Mouse (Mus musculus) yolk sac, embryonic 10.5 days (tissue): ENCODE measurements around the gene Samd8.

Experiments
- DNase-seq: peaks from one replicate; pipeline ENCODE4 v3.0.0-alpha.2; 2017; ENCODE audit warnings: low spot score

Gene Samd8

DNA sequence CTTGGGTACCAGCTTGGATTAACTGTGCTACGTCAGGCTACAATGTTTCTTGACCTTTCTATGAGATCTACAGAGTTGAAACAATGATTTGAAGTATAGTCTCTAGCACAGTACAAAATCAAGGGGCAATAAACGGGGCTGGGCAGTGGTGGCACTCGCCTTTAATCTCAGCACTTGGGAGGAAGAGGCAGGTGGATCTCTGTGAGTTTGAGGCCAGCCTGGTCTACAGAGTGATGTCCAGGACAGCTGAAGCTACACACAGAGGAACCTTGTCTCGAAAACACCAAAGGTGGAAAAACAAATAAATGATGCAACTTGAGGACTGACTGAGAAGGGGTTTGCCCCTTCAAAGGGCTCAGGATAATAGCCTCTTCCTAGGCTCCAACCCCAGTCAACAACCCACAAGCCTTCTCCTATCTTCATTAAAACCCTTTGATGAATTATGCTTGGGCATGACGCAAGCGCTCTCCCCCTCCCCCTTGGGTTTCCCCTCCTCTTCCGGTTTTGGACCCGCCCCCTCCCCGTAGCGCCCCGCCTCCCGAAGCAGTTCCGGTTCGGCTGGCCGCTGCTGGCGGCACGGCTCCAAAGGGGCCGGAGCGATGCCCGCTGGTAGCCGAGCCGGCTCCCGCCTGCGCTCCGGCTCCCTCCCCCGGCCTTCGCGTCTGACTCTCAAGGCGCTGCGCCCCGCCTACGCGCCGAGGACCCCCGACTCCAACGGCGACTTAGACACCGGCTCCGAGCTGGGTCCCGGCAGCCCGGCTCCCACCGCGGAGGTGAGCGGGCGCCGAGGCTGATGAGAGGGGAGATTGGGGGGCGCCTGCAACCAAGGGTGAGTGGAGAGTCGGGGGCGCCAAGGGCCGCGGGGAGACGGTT lies at the start of gene Samd8:
TSS of gene Samd8 (plus strand) at position 524 of the 873 bp plus-strand sequence.
- peak; percentile 89 for DNase-seq

DNA sequence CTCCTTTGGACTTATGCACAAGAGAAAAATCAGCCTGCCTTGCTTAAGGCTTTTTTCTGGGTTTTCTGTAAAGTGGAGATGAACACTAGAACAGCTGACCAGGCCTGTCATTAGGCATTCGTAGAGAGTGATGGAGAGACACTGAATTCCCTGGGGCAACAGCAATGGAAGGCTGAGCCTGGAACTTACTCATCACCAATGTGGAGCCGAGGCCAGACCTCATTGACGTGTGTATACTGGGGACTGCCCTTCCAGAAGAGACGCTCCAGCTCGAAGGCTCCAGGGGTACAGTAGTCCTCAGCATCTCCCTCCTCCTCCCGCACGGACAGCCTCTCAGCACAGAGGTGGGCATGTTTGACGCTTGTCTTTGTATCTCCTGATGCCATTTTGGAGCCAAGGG lies 47.6 kb upstream of the Samd8 start:
- DNase-seq, result no peak

DNA sequence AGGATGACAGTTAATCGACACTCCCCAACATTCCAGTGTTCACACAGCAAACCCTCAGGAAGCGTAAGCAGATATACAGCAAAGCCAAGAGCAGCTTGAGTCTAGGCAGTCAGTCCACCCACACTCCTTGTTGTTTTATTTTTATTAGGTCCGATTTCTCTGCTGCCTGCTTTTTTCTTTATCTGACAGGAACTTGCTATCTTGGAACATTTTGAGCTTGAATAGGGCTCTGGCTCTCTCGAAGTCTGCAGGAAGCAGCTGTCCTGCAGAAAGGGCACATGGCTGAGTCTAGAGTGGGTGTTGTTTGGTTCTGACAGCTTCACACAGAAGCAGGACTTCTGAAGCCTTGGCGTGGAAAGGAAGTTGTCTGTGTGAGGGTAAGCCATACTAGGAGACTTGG lies 47.1 kb upstream of the Samd8 start:
- no peak for DNase-seq

DNA sequence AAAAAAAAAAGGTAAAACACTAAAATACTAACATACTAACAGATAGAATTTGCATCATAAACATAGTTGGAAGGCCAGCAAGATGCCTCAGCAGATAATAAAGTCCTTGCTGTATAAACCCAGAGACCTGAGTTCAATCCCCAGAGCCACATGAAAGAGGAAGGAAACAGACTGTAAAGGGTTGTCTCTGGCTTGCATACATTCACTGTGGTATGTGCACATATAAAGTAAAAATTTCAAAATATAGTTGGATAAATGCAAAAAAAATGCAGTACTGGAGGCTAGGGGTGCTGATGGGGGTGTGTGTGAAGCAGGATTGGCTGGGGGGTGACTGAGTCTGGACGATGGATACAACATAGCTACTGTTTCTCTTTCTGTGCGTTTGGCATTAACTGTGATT lies 44.9 kb upstream of the Samd8 start:
- no peak for DNase-seq

DNA sequence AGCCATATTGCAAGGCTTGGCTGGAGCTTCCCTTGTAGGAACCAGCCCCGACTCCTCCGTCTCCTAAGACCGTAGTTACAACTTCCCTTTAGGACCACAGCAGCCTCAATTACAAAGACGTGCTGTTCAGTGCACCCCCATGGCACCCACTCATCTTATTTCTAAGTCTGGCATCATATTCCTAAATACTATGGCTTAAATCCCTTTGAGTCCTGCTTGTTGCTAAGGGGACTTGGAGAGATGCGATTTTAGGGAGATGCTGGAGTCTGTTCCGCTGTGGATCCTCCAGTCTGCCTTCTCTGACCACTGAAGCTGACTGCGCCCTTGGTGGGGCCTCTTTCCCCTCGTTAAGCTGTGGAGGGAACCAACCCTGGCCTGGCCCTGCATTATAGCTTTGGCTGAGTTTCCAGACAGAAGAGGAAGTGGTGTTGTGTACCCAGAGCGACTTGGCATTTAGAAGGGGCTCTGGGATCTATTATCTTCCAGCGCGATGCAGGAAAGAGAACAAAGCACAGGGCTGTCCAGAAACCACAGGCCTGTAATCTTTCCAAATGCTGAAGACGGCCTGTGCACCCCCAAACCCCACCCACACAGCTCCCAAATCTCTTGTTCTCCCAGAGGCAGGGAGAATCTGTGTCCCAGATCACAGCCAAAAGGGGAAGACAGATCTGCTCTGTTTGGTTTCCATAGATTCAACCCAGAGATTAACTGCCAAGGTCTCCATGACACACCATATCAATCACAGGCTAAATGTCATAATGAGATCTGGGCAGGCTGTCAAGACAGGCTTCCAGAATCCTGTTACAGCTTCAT lies 43.4 kb upstream of the Samd8 start:
- no peak for DNase-seq

DNA sequence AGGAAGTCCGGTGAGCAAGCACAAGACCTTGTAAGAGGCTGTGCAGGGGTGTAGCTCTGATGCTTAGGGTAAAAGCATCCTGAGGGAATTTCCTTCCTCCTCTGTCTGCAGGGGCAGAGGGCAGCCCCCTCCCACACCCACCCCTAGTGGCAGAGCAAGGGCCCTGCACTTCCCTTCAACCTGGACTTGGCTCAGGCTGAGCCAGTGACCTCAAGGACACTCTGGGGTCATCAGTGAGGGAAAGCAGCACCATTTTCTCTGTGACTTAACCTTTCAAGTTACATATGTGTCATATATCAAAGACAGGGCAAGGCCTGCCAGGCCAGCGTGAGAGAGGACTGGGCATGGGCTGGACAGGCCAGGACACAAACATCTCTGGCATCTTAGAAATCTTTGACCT lies 40.8 kb upstream of the Samd8 start:
- DNase-seq, result no peak

DNA sequence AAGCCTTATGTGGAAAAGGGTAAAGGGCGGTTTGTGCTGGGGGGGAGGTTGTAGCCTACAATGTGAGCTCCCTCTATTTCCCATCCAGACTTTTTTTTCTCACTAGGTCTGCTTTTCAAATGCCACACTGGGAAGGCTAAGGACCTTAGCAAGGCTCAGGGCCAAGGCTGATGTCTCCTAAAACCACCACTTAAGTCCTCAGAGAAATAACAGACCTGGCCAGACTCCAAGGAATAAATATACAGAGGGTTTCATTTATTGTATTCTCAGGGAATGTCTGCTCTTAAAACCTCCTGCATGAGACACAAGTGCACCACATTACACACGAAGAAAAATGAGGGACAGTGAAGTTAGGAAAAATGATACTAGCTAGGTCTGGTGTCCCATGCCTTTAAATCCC lies 39.1 kb upstream of the Samd8 start:
- DNase-seq, result no peak

DNA sequence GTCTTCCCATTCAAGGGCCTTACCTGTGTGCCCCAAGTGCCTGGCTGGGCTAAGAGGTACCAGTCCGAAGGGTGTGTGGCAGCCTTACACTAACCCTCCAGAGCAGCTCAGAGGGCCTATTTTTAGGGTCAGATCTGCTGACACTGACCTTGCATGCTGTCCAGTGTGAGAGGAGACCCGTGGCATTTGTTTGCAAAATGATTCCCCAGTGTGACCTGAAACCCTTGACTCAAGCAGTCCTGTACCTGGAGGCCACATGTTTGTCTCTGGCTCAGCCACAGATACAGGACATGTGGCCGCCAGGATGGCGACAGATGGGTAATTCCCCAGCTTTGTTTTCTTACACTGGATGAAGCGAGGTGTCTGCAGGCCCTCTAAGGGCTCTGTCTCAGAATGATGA lies 35.8 kb upstream of the Samd8 start, which contains the start of gene Dupd1:
TSS of gene Dupd1 (minus strand) at position 91 of the 400 bp plus-strand sequence.
- no peak for DNase-seq

DNA sequence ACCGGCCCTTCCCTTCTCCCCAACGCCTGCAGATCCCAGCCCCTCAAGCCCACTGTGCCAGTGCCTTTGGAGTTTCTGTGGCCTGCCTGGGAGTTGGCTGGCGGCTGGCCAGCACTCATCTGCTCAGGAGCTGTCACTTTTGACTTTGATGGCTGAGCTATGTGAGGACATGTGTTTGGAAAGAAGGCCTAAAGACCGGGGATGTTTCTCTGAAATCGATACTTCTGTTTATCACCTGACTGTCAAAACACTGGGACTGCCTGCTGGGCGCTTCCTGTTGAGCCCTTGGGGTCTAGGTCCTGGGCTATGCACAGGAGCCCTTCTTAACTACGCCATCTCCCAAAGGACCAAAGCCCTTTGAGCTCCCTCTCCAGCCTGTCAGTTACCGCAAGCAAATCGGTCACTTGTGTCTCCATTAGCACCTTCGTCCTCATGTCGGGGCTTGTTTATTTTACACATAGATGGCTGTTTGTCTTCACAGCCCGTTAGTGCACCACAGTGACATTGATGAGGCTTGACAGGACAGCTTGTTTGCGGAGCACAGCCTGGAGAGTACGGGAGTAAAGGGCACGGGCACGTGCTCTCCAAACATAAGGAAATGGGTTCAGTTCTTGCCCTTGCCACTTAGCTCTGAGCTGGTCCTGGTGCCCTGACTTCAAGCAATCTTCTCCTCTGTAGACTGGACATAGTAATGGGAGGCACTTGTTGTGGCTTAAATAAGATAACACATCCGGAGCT lies 30.5 kb upstream of the Samd8 start:
- DNase-seq, result peak; percentile 41

DNA sequence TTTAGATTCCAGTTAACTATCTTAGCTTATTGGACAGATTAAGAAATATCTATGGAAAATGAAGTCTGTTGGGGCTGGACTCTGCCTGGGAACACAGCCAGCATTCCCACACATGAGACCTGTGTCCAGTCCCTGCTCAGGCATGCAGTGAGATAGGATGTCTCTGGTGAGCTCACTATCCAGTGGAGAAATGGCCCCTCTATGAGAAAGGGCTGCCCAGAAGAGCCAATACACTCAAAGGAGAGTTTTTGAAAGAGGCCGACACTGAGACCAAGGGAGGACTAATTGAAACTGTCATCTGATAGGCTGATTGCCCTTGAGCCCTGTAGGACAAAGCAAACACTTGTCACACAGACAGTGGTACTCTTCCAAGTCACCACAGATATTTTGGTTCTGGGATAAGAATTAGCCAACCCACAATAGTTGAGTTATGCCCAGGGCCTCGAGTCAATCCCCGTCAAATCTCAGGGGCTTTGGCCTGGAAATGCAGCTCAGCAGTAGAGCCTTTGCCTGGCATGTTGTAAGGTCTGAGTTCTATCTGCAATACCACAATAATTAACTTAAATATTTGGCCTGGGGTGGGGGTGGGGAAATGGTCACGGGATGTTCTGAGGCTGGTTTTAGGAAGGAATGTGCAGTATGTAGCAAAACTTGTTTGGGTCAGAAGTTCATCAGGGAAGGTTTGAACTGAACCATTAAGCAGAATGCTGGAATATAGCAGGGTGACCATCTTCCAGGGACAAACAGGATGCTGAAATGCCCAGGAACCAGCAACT lies 29.7 kb upstream of the Samd8 start:
- DNase-seq, result peak; percentile 66

DNA sequence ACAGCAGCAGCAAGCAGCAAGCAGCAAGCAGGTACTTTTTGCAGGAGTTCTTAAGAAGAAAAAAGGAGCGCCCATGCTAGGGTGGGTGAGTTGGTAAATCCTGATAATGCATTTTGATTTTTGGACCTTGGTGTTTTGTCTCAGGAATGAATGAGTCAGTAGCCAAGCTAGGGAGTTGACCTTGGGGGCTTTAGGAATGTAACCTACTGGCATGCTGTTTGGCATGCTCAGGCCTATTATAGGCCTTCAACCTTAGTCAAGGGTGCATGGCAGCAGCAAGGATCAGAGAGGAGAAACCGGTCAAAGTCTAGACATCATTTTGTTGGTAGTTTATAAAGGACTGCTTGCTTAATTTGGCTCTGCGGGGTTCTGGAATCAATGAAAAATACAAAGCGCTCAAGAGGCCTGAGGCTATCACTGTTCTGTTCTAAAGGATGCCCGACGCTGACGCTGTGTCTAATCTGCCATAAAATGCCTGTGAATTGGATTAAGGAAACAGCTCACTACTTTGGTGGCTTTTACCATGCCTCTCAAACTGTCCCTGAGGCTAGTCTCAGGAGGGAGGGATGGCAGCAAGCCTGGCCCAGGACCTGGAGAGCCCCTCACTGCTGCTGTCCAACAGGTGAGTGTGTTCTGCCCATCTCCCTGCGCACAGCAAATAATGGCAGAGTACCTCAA lies 28.2 kb upstream of the Samd8 start:
- DNase-seq, result no peak

DNA sequence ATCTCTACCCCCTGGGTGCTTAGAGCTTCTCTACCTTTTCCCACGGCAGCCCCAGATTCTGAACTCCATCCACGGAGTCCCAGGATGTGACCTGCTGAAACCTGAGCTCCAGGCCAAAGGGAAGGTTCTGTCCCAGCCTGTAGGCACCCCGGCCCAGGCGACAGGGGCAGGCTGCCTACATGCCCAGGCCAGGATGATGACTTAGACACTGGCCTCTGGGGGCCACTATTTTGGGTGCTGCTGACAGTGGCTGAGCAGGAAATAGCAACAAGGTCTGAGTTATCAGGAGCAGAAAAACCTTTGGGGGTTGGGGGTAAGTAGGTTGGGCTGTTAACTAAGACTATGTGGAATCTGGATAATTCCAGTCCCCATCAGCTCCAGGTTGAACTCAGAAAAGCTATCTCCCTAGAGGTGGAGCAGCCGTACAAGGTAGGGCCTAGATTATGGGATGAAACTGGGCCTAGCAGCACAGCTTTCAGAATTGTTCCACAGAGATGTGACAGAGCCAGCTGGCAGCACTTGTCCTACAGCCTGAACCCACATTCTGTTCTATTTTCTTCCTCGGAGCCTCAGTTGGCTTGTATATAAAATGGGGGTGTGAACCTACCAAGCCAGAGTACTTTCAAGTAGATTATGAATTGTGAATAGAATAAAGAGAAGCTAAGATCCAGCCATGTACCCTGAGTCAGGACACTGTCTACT lies 21.1 kb upstream of the Samd8 start:
- DNase-seq, result no peak

DNA sequence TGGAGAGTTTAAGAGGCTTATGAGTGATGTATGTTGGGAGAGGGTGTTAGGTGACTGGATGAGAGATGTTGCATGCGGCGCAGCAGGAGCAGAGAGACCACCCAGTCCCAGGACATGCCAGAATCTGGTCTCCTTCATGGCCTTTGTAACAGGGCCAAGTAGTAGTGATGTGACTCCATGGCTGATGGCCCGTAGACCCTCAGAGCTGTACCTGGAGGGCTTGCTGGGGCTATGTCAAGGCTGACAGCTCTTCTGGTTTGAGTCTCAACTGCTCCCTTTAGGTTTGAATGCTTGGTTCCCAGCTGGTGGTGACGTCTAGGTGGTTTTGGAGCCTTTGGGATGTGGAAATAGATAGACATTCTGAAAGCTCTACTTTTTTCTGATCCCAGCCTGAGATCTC lies 20.4 kb upstream of the Samd8 start:
- DNase-seq, result no peak

DNA sequence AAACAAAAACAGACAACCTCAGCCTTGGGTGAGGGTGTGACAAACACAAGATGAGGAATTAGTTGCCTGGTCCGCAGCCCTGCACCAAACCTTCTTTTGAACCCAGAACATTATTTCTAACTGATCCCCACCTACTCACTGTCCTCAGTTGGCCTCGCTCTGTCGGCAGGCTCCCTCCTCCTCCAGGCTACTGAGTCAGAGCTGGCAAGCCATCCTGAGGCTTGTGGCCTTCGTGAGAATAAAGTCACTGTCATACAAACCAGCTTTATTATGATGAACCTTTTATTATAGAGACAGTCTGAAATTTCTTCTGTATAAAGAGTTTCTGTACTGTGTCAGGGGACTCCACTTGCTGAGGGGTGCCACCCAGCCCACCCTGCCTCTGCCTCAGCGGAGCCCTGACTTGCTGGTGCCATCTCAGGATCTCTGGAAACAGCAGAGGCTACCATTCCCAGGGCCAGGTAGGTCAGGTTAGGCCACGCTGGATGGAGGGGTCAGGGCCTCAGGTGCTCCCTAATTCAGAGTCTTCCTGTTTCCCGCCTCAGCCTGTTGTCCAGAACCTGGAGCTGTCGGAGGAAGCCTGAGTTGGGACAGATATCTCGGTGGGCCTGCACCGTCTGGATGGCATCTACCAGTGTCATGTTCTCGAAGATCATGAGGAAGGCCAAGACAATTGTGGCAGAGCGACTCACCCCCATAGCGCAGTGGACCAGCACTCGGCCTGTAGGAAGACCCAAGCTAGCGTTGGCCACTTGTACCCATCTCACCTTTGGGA lies 17.0 kb upstream of the Samd8 start:
- no peak for DNase-seq

DNA sequence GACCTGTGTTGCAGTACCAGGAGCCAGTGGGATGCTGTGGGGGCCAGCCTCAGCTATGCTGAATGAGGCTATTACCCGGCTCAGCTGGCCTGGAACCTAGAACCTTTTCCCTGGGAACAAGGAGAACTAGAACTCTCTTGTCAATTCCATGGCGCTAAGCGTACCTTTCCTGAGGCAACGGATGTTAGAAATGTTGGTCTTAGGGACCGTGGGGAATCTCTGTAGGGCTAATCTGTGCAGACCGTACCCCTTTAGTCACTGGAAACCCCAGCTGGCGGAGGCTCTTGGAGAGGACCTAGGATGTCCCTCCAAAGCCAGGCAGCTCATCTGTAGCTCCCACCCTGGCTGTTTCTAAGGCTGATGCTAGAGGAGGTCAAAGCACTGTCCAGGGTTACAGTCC lies 10.0 kb upstream of the Samd8 start:
- DNase-seq, result no peak

DNA sequence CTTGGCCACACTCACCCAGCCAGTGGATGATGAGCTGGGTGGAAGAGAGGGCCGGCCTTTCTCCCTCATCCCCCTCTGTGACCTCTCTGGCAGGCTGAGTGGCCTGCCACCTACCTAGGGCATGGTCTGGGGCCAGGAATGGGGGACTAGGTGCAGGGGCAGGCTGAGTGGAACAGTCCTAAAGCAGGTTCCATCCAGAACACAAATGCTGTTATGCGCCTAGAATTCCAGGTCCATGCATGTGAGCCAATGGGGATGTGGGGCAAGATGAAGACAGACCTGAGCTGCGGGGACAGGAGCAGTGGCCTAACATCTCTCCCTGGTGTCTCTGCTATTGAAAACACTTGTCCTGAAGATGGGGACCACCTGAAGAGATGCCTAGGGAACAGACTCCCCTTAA lies 9.0 kb upstream of the Samd8 start:
- no peak for DNase-seq

DNA sequence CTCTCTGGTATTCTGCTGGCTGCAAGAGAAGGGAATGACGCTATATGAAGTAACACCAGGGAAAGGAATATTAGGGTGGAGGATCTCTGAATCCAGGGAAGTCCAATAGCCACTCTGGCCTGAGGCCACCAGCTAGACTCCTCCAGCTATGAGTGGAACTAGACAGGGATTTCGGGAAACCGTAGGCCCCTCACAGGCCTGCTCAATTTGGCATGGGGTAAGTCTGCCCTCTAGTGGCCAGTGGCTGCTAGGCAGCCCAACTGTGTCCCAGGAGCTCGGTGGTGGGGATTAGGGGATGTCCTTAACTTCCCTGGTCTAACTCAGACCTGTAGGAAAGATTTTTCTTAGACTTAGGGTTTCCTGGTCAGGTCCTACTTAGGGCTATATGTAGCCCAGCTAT lies 8.5 kb upstream of the Samd8 start:
- peak; percentile 64 for DNase-seq

DNA sequence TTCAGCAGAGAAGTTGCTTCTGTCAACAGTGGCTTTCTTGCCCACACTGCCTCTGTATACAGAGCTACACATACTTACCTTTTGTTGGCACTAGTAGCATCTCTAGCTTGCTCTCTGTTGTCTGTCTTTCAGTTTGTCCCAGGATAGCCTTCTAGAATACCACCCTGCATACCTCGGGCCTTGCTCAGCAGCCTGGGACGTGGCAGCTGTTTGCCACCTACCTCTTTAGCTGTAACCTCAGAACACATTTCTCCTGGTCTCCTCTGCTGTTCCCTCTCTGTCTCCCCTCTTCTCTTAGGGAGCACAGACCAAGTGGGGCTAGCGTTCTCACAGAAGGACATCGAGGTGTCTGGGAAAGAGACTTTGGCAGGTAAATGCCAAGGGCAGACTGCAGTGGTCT lies 7.9 kb upstream of the Samd8 start:
- no peak for DNase-seq

DNA sequence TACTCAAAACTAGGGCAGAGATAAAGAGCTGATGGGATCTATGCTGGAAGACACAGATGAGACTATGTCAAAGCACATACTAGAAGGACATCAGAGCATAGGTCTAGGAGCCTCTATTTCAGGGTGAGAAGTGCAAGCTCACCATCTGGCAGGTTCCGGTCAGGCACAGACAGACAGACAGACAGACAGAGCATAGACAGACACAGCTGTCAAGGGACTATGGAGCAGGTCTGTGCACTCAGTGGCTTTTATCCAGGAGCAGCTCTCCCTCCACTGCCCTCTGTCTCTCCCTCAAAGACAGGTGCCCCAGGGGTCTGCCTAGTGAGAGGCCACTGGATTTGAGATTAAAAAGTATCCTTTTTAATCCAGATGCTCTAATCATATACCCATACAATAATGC lies 6.2 kb upstream of the Samd8 start:
- DNase-seq, result no peak

DNA sequence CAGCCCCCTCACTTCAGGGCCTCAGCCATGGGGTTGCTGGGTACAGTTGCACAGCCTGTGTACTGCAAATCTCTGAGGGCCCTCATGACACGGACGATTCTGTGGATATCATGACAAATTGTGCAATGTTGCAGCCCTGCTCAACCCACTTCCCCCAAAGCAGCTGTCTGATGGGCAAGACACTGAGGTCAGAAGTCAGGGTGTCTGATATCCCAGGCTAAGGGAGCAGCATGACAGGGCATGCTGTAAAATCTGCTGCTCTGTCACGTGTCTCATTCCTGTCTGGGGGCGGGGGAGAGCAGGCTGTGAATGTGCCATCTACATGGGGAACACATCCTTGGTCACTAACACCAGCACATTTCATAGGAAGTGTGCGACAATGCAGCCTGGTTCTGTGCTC lies 5.2 kb upstream of the Samd8 start:
- no peak for DNase-seq
